Mouse (Mus musculus) embryonic fibroblast, embryonic 13.5 days (primary cell): ENCODE measurements around the gene Cradd.

Experiments used
- CTCF ChIP-seq: IDR thresholded peaks from 2 replicates; pipeline ENCODE4 v1.5.1; 2011; ENCODE audit warnings: mild to moderate bottlenecking, control low read depth, low read length, moderate library complexity, borderline replicate concordance; ENCODE audit not compliant: insufficient read depth
- POLR2A ChIP-seq: IDR thresholded peaks from 2 replicates; pipeline ENCODE4 v1.6.1; 2011; ENCODE audit warnings: low read depth, mild to moderate bottlenecking, control low read depth, low read length, moderate library complexity

DNA sequence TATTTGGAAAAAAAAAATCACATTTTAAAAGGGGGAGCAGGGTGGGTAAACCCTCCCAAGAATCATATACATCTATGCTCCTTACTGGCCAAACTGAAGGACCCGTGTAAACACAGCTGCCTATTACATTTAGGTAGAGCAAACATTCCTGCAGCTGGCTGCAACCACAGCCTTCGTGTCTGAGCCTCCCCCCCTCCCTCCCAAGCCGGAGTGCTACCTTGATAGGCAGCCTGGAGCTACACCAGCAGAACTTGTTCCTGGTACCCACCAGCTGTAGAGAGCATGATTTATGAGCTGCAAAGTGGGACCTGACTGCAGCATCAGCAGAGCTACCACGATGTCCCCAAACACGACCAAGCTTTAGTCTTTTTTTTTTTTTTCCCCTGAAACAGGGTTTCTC is 9.9 kb downstream of the Cradd start:
- TF ChIP-seq CTCF (no peak), POLR2A (no peak)
